Mouse (Mus musculus) stomach, embryonic 16.5 days (tissue): ENCODE measurements around the gene Asf1b. TPM values are rescaled to one million over a fixed set of nuclear protein-coding genes. Genes with fewer than 3 reads are reported as not detected.

ENCODE experiments used
- ATAC-seq: fragments of 200-750 bp; cut with Nextera tagmentation; 2 replicates; pipeline ENCODE4 v1.8.0; 2017; ENCODE audit warnings: moderate number of reproducible peaks, moderate TSS enrichment; ENCODE audit not compliant: insufficient read depth, low FRiP score
- H3K27ac ChIP-seq: fragments of 300-500 bp; sonication (generic); 2 replicates; pipeline ENCODE4 v1.5.1; 2014; ENCODE audit warnings: low read length
- H3K27me3 ChIP-seq: fragments of 300-500 bp; sonication (generic); 2 replicates; pipeline ENCODE4 v1.6.1; 2014; ENCODE audit warnings: low read length, control low read depth, mixed read lengths; ENCODE audit not compliant: control insufficient read depth, insufficient read depth
- H3K36me3 ChIP-seq: fragments of 300-500 bp; sonication (generic); 2 replicates; pipeline ENCODE4 v1.6.1; 2014; ENCODE audit warnings: low read length; ENCODE audit not compliant: control insufficient read depth, insufficient read depth
- H3K4me1 ChIP-seq: fragments of 300-500 bp; sonication (generic); 2 replicates; pipeline ENCODE4 v1.6.1; 2014; ENCODE audit warnings: low read length, control low read depth, mixed read lengths; ENCODE audit not compliant: control insufficient read depth, insufficient read depth
- H3K4me2 ChIP-seq: fragments of 300-500 bp; sonication (generic); 2 replicates; pipeline ENCODE4 v1.6.1; 2014; ENCODE audit warnings: low read depth, low read length, mixed read lengths
- H3K4me3 ChIP-seq: fragments of 300-500 bp; sonication (generic); replicated peaks from 2 replicates; pipeline ENCODE4 v1.5.1; 2014; ENCODE audit warnings: mild to moderate bottlenecking, low read length
- H3K9ac ChIP-seq: fragments of 300-500 bp; sonication (generic); 2 replicates; pipeline ENCODE4 v1.6.1; 2014; ENCODE audit warnings: low read length
- H3K9me3 ChIP-seq: fragments of 300-500 bp; sonication (generic); replicated peaks from 2 replicates; pipeline ENCODE4 v1.6.1; 2016; ENCODE audit warnings: low read length, control low read depth; ENCODE audit not compliant: control insufficient read depth
- WGBS: fragments of 180-500 bp; shearing (Covaris S2); extraction: QIAGEN DNeasy Blood & Tissue Kit; methylation state at CpG from one replicate; pipeline ENCODE4 v1.1.7; 2014; 5-methylcytosine and 5-hydroxymethylcytosine counted together
- microRNA counts: library from miRNA; unstranded; fragments of <30 nt; microRNA quantifications from one replicate; lab custom pipeline; 2016
- microRNA-seq: library from miRNA; unstranded; fragments of <30 nt; microRNA quantifications from one replicate; pipeline ENCODE4, GENCODE M21; 2016
- polyA plus RNA-seq: library from polyadenylated mRNA; unstranded; fragments of >200 nt; fragmentation: Nextera tagmentation; extraction: Ambion mirVana; gene quantifications from 2 replicates; pipeline ENCODE4 v1.2.1, GENCODE M21; 2015

Asf1b gene
- polyA plus RNA-seq, 1 experiment from 2014 or later, result 53.1 TPM

GRCm38 (mm10) chr8:84015833-84016232 is 60.5 kb downstream of the Asf1b start:
- WGBS, result 92% methylated on average over 5 of the region's 5 CpGs
- Histone ChIP-seq H3K9me3 (no peaks in the 10 kb centered on the region), H3K9ac (no peak overlapping the region), H3K36me3 (no peaks in the 10 kb centered on the region), H3K4me2 (no peak overlapping the region), H3K27ac (no peak overlapping the region), H3K4me3 (no peak overlapping the region), H3K27me3 (peaks cover 23% of the 10 kb centered on the region), H3K4me1 (peaks cover 18% of the 10 kb centered on the region)
- ATAC-seq, result no peak

DNA sequence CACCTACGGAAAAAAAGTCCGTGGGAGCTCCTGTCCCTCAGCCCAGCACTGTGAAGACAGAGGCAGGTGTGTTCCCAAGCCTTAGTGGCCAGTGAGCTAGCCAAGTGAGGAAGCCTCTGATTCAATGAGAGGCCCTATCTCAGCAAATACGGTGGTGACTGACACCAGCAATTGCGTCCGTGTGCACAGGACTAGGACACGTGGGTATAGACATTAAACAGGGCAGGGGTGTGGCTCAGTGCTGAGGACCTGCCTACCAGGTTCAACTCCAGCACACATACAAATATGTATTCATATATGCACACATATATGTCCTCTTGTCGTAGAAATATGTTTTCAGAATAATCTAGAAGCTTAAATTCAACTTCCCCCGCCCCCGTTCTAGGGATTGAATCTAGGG is 64.4 kb downstream of the Asf1b start:
- H3K4me1 ChIP-seq, result peaks cover 25% of the 10 kb centered on the region
- 72% methylated on average over 9 of the region's 9 CpGs for WGBS
- H3K4me2 ChIP-seq, result no peak overlapping the region
- H3K27me3 ChIP-seq, result no peaks in the 10 kb centered on the region
- ATAC-seq, result no peak
- H3K9me3 ChIP-seq, result no peaks in the 10 kb centered on the region
- no peaks in the 10 kb centered on the region for H3K36me3 ChIP-seq
- no peak overlapping the region for H3K9ac ChIP-seq
- no peak overlapping the region for H3K27ac ChIP-seq
- H3K4me3 ChIP-seq, result no peak overlapping the region

MicroRNAs encoded within 50 kb of the gene (microRNA counts, 519-probe panel; counts per million panel counts)
- not detected for microRNA mmu-miR-1199 (lab: Ali Mortazavi, UCI)

Small RNA genes within 50 kb of the gene (microRNA-seq; reads per million reads assigned to microRNA genes)
- gene Gm44330 (not detected), gene Gm44450 (not detected), gene Mir1199 (0.50 reads per million), gene Mir8111 (2.2 reads per million, percentile 9 among the genes with 10 or more reads in this experiment)

Other genes with a start within 250 kb of the Asf1b start
- gene Ddx39, start 240.3 kb upstream of the Asf1b start, polyA plus RNA-seq, result 154 and 167 TPM in 2 replicates
- 40.5 and 45.6 TPM in 2 replicates for gene Adgre5, start 214.2 kb upstream of the Asf1b start, polyA plus RNA-seq
- gene Adgrl1, start 55.4 kb upstream of the Asf1b start, polyA plus RNA-seq, result 12.6 and 13.2 TPM in 2 replicates
- gene Gm10644, start 302 bp upstream of the Asf1b start, polyA plus RNA-seq, result 0.39 and 0.67 TPM in 2 replicates
- 49.5 and 79.8 TPM in 2 replicates for gene Prkaca, start 17.5 kb downstream of the Asf1b start, polyA plus RNA-seq
- gene Samd1, start 42.2 kb downstream of the Asf1b start, polyA plus RNA-seq, result 6.6 and 7.4 TPM in 2 replicates
- 0.58 and 0.71 TPM in 2 replicates for gene 1700067K01Rik, start 46.0 kb downstream of the Asf1b start, polyA plus RNA-seq
- gene 2210011C24Rik, start 56.7 kb downstream of the Asf1b start, polyA plus RNA-seq, result 0.50 and 0.80 TPM in 2 replicates
- gene Palm3, start 66.0 kb downstream of the Asf1b start, polyA plus RNA-seq, result 4.1 and 4.9 TPM in 2 replicates
- gene Il27ra, start 87.1 kb downstream of the Asf1b start, polyA plus RNA-seq, result 1.3 and 1.5 TPM in 2 replicates
- gene Rln3, start 89.5 kb downstream of the Asf1b start, polyA plus RNA-seq, result 0.22 TPM in 1 of 2 replicates, not detected in the other
- gene Gm10643, start 109.6 kb downstream of the Asf1b start, polyA plus RNA-seq, result 1.4 and 1.5 TPM in 2 replicates
- 6.1 and 6.3 TPM in 2 replicates for gene Rfx1, start 111.3 kb downstream of the Asf1b start, polyA plus RNA-seq
- 6.4 and 7.5 TPM in 2 replicates for gene Dcaf15, start 149.3 kb downstream of the Asf1b start, polyA plus RNA-seq
- gene Podnl1, start 170.5 kb downstream of the Asf1b start, polyA plus RNA-seq, result 0.25 and 0.26 TPM in 2 replicates
- gene Cc2d1a, start 192.4 kb downstream of the Asf1b start, polyA plus RNA-seq, result 25.5 and 25.7 TPM in 2 replicates
- 1.0 and 1.1 TPM in 2 replicates for gene 4930432K21Rik, start 192.5 kb downstream of the Asf1b start, polyA plus RNA-seq
- gene Nanos3, start 229.7 kb downstream of the Asf1b start, polyA plus RNA-seq, result 1.3 TPM in 1 of 2 replicates, not detected in the other